ENCODE assay signal across 11 mouse cellular contexts in genomic region chr12:4878296-4878783, GRCm38 (mm10).
"Had no signal": no experiment of that assay in that cellular context is flagged by ENCODE, and none has a peak within 500 bp of the region (broad histone marks: within the 10 kb centered on the region; RNA-seq: fewer than 3 reads in every experiment).

No protein-coding gene starts in this region.

- H3K9me3 ChIP-seq: kidney, embryonic 15.5 days; limb, embryonic 15.5 days; midbrain, embryonic 13.5 days; neural tube, embryonic 15.5 days had no signal

- H3K27me3 ChIP-seq: midbrain, embryonic 13.5 days; neural tube, embryonic 15.5 days had no signal

- ATAC-seq: intestine, embryonic 16.5 days; midbrain, embryonic 13.5 days had no signal

- H3K27ac ChIP-seq: kidney, embryonic 15.5 days; limb, embryonic 15.5 days; midbrain, embryonic 13.5 days; neural tube, embryonic 15.5 days had no signal

- H3K4me2 ChIP-seq: kidney, embryonic 15.5 days; limb, embryonic 15.5 days; midbrain, embryonic 13.5 days; neural tube, embryonic 15.5 days had no signal

- H3K9ac ChIP-seq: kidney, embryonic 15.5 days; limb, embryonic 15.5 days; midbrain, embryonic 13.5 days; neural tube, embryonic 15.5 days had no signal

- DNase-seq: kidney, postnatal 14 days; layer of hippocampus, postnatal 36 days; lung, adult 18-20 months; retina, postnatal 1 day; right cerebral cortex, postnatal 4 days; thymus, adult 18-20 months had no signal

- H3K4me3 ChIP-seq: kidney, embryonic 15.5 days; limb, embryonic 15.5 days; midbrain, embryonic 13.5 days; neural tube, embryonic 15.5 days had no signal
